Mouse (Mus musculus) cerebellum, adult 2 months (tissue): ENCODE measurements around the gene Med14.

Source experiments
- CTCF ChIP-seq: fragments of 200-500 bp; IDR thresholded peaks from 2 replicates; pipeline ENCODE4 v1.5.1; 2011; ENCODE audit warnings: low read depth, mild to moderate bottlenecking, control low read depth, low read length, moderate library complexity, borderline replicate concordance; ENCODE audit not compliant: insufficient read depth
- POLR2A ChIP-seq: fragments of 200-500 bp; IDR thresholded peaks from 2 replicates; pipeline ENCODE4 v1.6.1; 2011; ENCODE audit warnings: low read length, control low read depth, borderline replicate concordance; ENCODE audit not compliant: insufficient read depth

DNA sequence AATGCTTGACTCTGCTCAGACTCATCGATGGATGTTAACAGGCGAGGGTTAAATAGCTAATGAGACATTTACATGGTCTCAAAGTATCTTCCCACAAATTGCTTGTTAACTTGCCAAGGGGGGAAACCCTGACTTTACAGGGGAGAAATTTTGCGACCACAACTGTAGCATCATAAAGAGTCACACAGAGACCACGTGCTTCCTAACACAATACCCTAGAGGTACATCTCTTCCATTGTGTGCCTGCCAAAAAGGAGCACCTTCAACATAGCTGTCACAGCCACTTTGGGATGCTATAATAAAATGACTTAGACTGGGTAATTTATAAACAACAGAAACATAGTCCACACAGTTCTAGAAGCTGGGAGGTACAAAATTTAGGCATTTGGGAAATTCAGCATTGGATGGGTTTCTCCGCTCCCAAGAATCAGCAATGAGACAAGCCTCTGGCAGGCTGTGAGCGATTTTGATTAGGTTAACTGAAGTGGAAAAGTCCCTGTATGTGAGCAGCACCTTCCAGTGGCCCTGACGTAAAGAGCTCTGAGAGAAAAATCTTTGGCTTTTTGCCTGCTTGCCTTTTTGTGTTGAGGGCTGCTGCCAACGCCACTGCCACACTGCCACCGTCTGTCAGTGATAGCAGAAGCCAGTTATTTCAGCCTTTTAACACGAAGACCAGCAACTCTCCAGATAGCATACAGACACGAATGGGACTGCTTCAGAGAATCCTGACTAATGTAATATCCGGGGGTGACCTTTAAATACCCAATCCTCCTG is 116.2 kb downstream of the Med14 start:
- TF ChIP-seq CTCF (peak; percentile 29; the same call in 1 of the 2 replicates), POLR2A (no peak)
